9 mouse cellular contexts compared by ENCODE assay signal in genomic region chr10:21829062-21829731, GRCm38 (mm10). TPM values are rescaled to one million over a fixed set of nuclear protein-coding genes. Genes with fewer than 3 reads are reported as not detected.
DNase-seq lines count a peak whose midpoint lies in the region; ATAC-seq and TF ChIP-seq lines count a peak whose summit lies in the region.
"Had no signal": no experiment of that assay in that cellular context is flagged by ENCODE, and none has a peak within 500 bp of the region (broad histone marks: within the 10 kb centered on the region; RNA-seq: fewer than 3 reads in every experiment).

No protein-coding gene starts in this region.

- H3K4me2 ChIP-seq in heart, embryonic 12.5 days: no peak overlapping the region
- H3K4me2 ChIP-seq in hindbrain, embryonic 11.5 days (replicated peaks; ENCODE audit: low read depth, low read length): no peak overlapping the region
- H3K4me2 ChIP-seq in midbrain, postnatal 0 days (ENCODE audit: low read depth, low read length, poor library complexity, severe bottlenecking): no peak overlapping the region

- no peaks in the 10 kb centered on the region for H3K9me3 ChIP-seq in heart, embryonic 10.5 days
- H3K9me3 ChIP-seq in heart, embryonic 12.5 days (replicated peaks): no peaks in the 10 kb centered on the region
- no peaks in the 10 kb centered on the region for H3K9me3 ChIP-seq in hindbrain, embryonic 11.5 days (ENCODE audit: control insufficient read depth, low read length)
- H3K9me3 ChIP-seq in midbrain, postnatal 0 days (ENCODE audit: low read length): no peaks in the 10 kb centered on the region

- H3K36me3 ChIP-seq in heart, embryonic 10.5 days: no peaks in the 10 kb centered on the region
- no peaks in the 10 kb centered on the region for H3K36me3 ChIP-seq in heart, embryonic 12.5 days
- no peaks in the 10 kb centered on the region for H3K36me3 ChIP-seq in hindbrain, embryonic 11.5 days (ENCODE audit: control insufficient read depth, insufficient read depth, low read length)
- H3K36me3 ChIP-seq in midbrain, postnatal 0 days (ENCODE audit: insufficient read depth, low read length): no peaks in the 10 kb centered on the region

- no peak overlapping the region for H3K4me3 ChIP-seq in heart, embryonic 10.5 days
- no peak overlapping the region for H3K4me3 ChIP-seq in heart, embryonic 12.5 days
- no peak overlapping the region for H3K4me3 ChIP-seq in hindbrain, embryonic 11.5 days (ENCODE audit: low read depth, low read length)
- H3K4me3 ChIP-seq in midbrain, postnatal 0 days (ENCODE audit: low read depth, low read length): no peak overlapping the region

- peaks cover 12% of the 10 kb centered on the region for H3K4me1 ChIP-seq in heart, embryonic 10.5 days
- H3K4me1 ChIP-seq in heart, embryonic 12.5 days (replicated peaks): no peaks in the 10 kb centered on the region
- H3K4me1 ChIP-seq in hindbrain, embryonic 11.5 days (replicated peaks; ENCODE audit: control insufficient read depth, insufficient read depth, low read length): peaks cover 4% of the 10 kb centered on the region; the same call in 1 of the 2 replicates
- 0 out of 2 replicates have a peak, but pooled peaks cover 7% of the 10 kb centered on the region for H3K4me1 ChIP-seq in midbrain, postnatal 0 days (ENCODE audit: insufficient read depth, low read length)

- TF ChIP-seq CTCF in midbrain, postnatal 0 days (IDR thresholded peaks at IDR 0.05): no peak

- no peaks in the 10 kb centered on the region for H3K27me3 ChIP-seq in heart, embryonic 10.5 days (ENCODE audit: insufficient read depth, poor library complexity, severe bottlenecking)
- no peaks in the 10 kb centered on the region for H3K27me3 ChIP-seq in heart, embryonic 12.5 days (replicated peaks)
- no peaks in the 10 kb centered on the region for H3K27me3 ChIP-seq in hindbrain, embryonic 11.5 days (ENCODE audit: control insufficient read depth, insufficient read depth, low read length)
- no peaks in the 10 kb centered on the region for H3K27me3 ChIP-seq in midbrain, postnatal 0 days (ENCODE audit: insufficient read depth, low read length)

- no peak for ATAC-seq in heart, embryonic 12.5 days (ENCODE audit: insufficient number of reproducible peaks, low FRiP score)
- ATAC-seq in hindbrain, embryonic 11.5 days (ENCODE audit: low FRiP score): peak; percentile 46
- peak; percentile 16 for ATAC-seq in midbrain, postnatal 0 days (ENCODE audit: low FRiP score)
- ATAC-seq: inflammation-experienced regulatory T-cells, adult 6 months had no signal

- peak overlapping the region; percentile 9; the same call in 1 of the 2 replicates for H3K27ac ChIP-seq in heart, embryonic 10.5 days
- no peak overlapping the region for H3K27ac ChIP-seq in heart, embryonic 12.5 days (ENCODE audit: poor library complexity, severe bottlenecking)
- H3K27ac ChIP-seq in hindbrain, embryonic 11.5 days (ENCODE audit: low read depth, low read length): 0 out of 2 replicates have a peak overlapping the region, but pooled peaks have one; percentile 17
- H3K27ac ChIP-seq in midbrain, postnatal 0 days (ENCODE audit: low read depth, low read length): no peak overlapping the region

- H3K9ac ChIP-seq in heart, embryonic 12.5 days: no peak overlapping the region
- no peak overlapping the region for H3K9ac ChIP-seq in hindbrain, embryonic 11.5 days (ENCODE audit: low read depth, low read length)
- no peak overlapping the region for H3K9ac ChIP-seq in midbrain, postnatal 0 days (replicated peaks; ENCODE audit: low read length, poor library complexity, severe bottlenecking)

- 60% methylated on average over 11 of the region's 11 CpGs for WGBS in heart, embryonic 10.5 days
- 68% methylated on average over 11 of the region's 11 CpGs for WGBS in heart, embryonic 12.5 days
- 28% methylated on average over 11 of the region's 11 CpGs for WGBS in hindbrain, embryonic 11.5 days
- WGBS in midbrain, postnatal 0 days: 31% methylated on average over 11 of the region's 11 CpGs

- no peak for DNase-seq in heart, embryonic 10.5 days (ENCODE audit: low spot score)
- DNase-seq in adrenal gland, postnatal 10 days: peak; percentile 64
- DNase-seq in hindbrain, embryonic 11.5 days (ENCODE audit: low spot score): peak; percentile 35
- peak; percentile 31 for DNase-seq in midbrain, postnatal 0 days (ENCODE audit: low spot score)
- DNase-seq in gastrocnemius, postnatal 25 days: no peak
- DNase-seq in layer of hippocampus, postnatal 14 days (ENCODE audit: low spot score in 2 of 2): no peak
- no peak for DNase-seq in thymus, postnatal 36 days

RNA-seq across cellular contexts. Expression of gene Sgk1, which starts 52.8 kb away (rescaled TPM):
- 20.5 and 22.8 TPM in 2 replicates for polyA plus RNA-seq in heart, embryonic 10.5 days (2016; fragmentation: Nextera tagmentation; extraction: Ambion mirVana)
- polyA plus RNA-seq in heart, embryonic 12.5 days (2016; fragmentation: Nextera tagmentation; extraction: Ambion mirVana): 24.3 and 26.0 TPM in 2 replicates
- 100 to 1,000 TPM in 1 of 2 experiments, 10 to 100 TPM in 1; 95.0 to 204 TPM for total RNA-seq in adrenal gland, postnatal 10 days (2021)
- polyA plus RNA-seq in hindbrain, embryonic 11.5 days (2014; fragmentation: Nextera tagmentation; extraction: Ambion mirVana): 24.6 and 25.6 TPM in 2 replicates
- 65.4 and 92.2 TPM in 2 replicates for total RNA-seq in midbrain, postnatal 0 days (2014; rRNA removed)
- 46.6 and 48.9 TPM in 2 replicates for polyA plus RNA-seq in midbrain, postnatal 0 days (2015; fragmentation: Nextera tagmentation; extraction: Ambion mirVana)
- 100 to 1,000 TPM; 158 to 195 TPM for total RNA-seq in gastrocnemius, postnatal 25 days (2021)
- total RNA-seq in layer of hippocampus, postnatal 14 days (2021): 100 to 1,000 TPM in 1 of 2 experiments, 10 to 100 TPM in 1; 91.0 to 104 TPM

Comparison
In these comparisons a context has a peak if more than half of its experiments do, and no peak if none do; other contexts are left out.
1. H3K27ac ChIP-seq: peak in heart, embryonic 10.5 days (single experiment) and hindbrain, embryonic 11.5 days (single experiment); none in heart, embryonic 12.5 days (single experiment) and midbrain, postnatal 0 days (single experiment).
2. DNase-seq: peak in adrenal gland, postnatal 10 days (single experiment), hindbrain, embryonic 11.5 days (single experiment) and midbrain, postnatal 0 days (single experiment); none in heart, embryonic 10.5 days (single experiment), gastrocnemius, postnatal 25 days (single experiment), layer of hippocampus, postnatal 14 days (0 of 2) and thymus, postnatal 36 days (0 of 2).